Mouse (Mus musculus): ENCODE measurements around the gene Rab44.

DNA sequence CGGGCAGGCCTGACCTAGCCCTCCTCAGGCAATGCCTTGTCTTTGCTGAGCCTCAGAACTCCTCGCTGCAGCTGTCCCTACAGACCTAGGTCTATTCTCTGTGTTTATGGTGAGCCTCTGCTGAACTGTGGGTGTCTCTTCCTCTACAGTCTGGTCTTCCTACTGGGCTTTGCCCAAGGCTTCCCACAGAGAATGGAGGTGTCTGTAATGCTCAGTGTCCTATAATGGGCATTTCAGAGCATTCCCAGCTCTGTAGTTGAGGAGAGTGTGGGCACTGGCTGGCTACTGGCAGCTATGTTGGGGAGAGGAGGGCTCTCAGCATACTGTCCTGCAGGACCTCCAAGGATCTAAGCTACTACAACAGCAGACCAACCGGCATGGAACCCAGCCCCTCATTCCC lies 61.7 kb downstream of the Rab44 start:
- TF ChIP-seq POLR2A (IDR thresholded peaks at IDR 0.05; ENCODE audit: low read depth, low read length) (no peak), CTCF (IDR thresholded peaks at IDR 0.05; ENCODE audit: extremely low read depth, insufficient read depth, insufficient read length, insufficient replicate concordance) (no peak)

Data from spleen, adult 2 months (tissue).